Mouse (Mus musculus) forebrain, embryonic 11.5 days (tissue): Measurements from ENCODE around the gene Wfdc1. TPM values are rescaled to one million over a fixed set of nuclear protein-coding genes. Genes with fewer than 3 reads are reported as not detected.

Source experiments
- ATAC-seq: fragments of 200-750 bp; cut with Nextera tagmentation; replicated peaks from 2 replicates; pipeline ENCODE4 v1.8.0; 2017; ENCODE audit warnings: moderate TSS enrichment; ENCODE audit not compliant: low FRiP score
- DNase-seq: peaks from one replicate; pipeline ENCODE4 v3.0.0-alpha.2; 2017; ENCODE audit warnings: low spot score
- H3K27ac ChIP-seq: fragments of 300-500 bp; sonication (generic); 2 replicates; pipeline ENCODE4 v1.5.1; 2014; ENCODE audit warnings: low read depth, low read length
- H3K27me3 ChIP-seq: fragments of 300-500 bp; sonication (generic); 2 replicates; pipeline ENCODE4 v1.6.1; 2014; ENCODE audit warnings: mild to moderate bottlenecking, low read length, mixed read lengths; ENCODE audit not compliant: control insufficient read depth, insufficient read depth
- H3K36me3 ChIP-seq: fragments of 300-500 bp; sonication (generic); 2 replicates; pipeline ENCODE4 v1.6.1; 2014; ENCODE audit warnings: mild to moderate bottlenecking, low read length, moderate library complexity, mixed read lengths; ENCODE audit not compliant: control insufficient read depth, insufficient read depth
- H3K4me1 ChIP-seq: fragments of 300-500 bp; sonication (generic); replicated peaks from 2 replicates; pipeline ENCODE4 v1.6.1; 2014; ENCODE audit warnings: low read length, mixed read lengths; ENCODE audit not compliant: control insufficient read depth, insufficient read depth
- H3K4me2 ChIP-seq: fragments of 300-500 bp; sonication (generic); 2 replicates; pipeline ENCODE4 v1.6.1; 2014; ENCODE audit warnings: low read depth, mild to moderate bottlenecking, low read length, moderate library complexity, mixed read lengths; ENCODE audit not compliant: severe bottlenecking
- H3K4me3 ChIP-seq: fragments of 300-500 bp; sonication (generic); 2 replicates; pipeline ENCODE4 v1.5.1; 2014; ENCODE audit warnings: low read depth, low read length
- H3K9ac ChIP-seq: fragments of 300-500 bp; sonication (generic); 2 replicates; pipeline ENCODE4 v1.6.1; 2014; ENCODE audit warnings: low read length
- H3K9me3 ChIP-seq: fragments of 300-500 bp; sonication (generic); 2 replicates; pipeline ENCODE4 v1.6.1; 2016; ENCODE audit warnings: low read length, mixed read lengths; ENCODE audit not compliant: control insufficient read depth
- WGBS: fragments of 180-500 bp; shearing (Covaris S2); extraction: QIAGEN DNeasy Blood & Tissue Kit; methylation state at CpG from one replicate; pipeline ENCODE4 v1.1.7; 2014; 5-methylcytosine and 5-hydroxymethylcytosine counted together
- polyA plus RNA-seq: library from polyadenylated mRNA; unstranded; fragments of >200 nt; fragmentation: Nextera tagmentation; extraction: Ambion mirVana; gene quantifications from 2 replicates; pipeline ENCODE4 v1.2.1, GENCODE M21; 2014

Gene Wfdc1
- 0.63 TPM in 1 of 2 replicates, not detected in the other for polyA plus RNA-seq

DNA sequence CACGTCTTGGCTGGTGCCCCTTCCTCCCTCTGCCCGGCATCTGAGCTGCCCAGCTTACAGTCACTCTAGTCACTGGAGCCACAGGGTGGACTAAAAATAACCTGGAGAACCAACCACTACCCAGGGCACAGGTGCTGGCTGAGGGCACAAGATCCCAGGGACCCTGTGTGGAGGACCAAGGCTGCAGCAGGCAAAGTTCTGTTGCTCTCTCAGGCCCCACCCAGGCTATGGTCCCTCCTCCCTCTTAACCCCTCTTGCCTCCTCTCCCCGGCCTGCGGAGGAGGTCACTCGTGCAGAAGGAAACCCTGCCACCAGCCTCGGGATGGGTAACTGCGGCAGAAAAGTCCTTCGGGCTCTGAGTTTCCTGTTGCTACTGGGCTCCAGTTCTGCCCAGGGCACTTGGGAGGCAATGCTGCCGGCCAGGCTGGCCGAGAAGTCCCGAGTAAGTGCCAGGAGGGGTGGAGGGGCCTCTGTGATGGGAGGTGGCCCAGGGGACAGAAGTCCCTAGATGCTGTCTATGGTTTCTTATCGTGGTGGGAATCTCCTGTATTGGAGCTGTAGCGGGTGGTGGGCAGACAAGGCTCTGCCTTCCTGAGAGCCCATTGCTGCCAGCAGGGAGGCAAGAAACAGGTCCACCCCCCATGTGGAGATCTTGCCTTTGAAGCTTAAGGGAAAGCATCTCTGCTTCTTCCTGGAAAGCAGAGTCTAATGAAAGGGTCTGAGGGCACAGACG is at the start of gene Wfdc1:
Wfdc1 (plus strand) TSS at position 147 of the 733 bp plus-strand sequence.
- DNase-seq, result no peak
- Histone ChIP-seq H3K9ac (no peak within 1 kb of the TSS), H3K27me3 (no peaks in the 10 kb centered on the region), H3K4me3 (no peak within 1 kb of the TSS), H3K4me2 (no peak within 1 kb of the TSS), H3K27ac (no peak within 1 kb of the TSS), H3K4me1 (0 out of 2 replicates have a peak, but pooled peaks cover 3% of the 10 kb centered on the region), H3K9me3 (no peaks in the 10 kb centered on the region), H3K36me3 (no peaks in the 10 kb centered on the region)
- ATAC-seq, result no peak
- WGBS, result 20% methylated on average over 14 of the region's 14 CpGs

GRCm38 (mm10) chr8:119616811-119617210 is 49.4 kb upstream of the Wfdc1 start:
- ATAC-seq (no peak), DNase-seq (no peak)
- Histone ChIP-seq H3K4me2 (no peak overlapping the region), H3K9me3 (no peaks in the 10 kb centered on the region), H3K36me3 (no peaks in the 10 kb centered on the region), H3K4me1 (no peaks in the 10 kb centered on the region), H3K9ac (no peak overlapping the region), H3K4me3 (no peak overlapping the region), H3K27ac (no peak overlapping the region), H3K27me3 (no peaks in the 10 kb centered on the region; the same call in 1 of the 2 replicates)
- 89% methylated on average over 4 of the region's 4 CpGs for WGBS

GRCm38 (mm10) chr8:119617586-119617985 is 48.6 kb upstream of the Wfdc1 start:
- H3K4me3 ChIP-seq, result no peak overlapping the region
- 93% methylated on average over 5 of the region's 5 CpGs for WGBS
- DNase-seq (no peak), ATAC-seq (no peak)
- no peak overlapping the region for H3K27ac ChIP-seq
- no peaks in the 10 kb centered on the region for H3K4me1 ChIP-seq
- H3K9ac ChIP-seq, result no peak overlapping the region
- no peaks in the 10 kb centered on the region; the same call in 1 of the 2 replicates for H3K27me3 ChIP-seq
- H3K36me3 ChIP-seq, result no peaks in the 10 kb centered on the region
- H3K9me3 ChIP-seq, result no peaks in the 10 kb centered on the region
- H3K4me2 ChIP-seq, result no peak overlapping the region

DNA sequence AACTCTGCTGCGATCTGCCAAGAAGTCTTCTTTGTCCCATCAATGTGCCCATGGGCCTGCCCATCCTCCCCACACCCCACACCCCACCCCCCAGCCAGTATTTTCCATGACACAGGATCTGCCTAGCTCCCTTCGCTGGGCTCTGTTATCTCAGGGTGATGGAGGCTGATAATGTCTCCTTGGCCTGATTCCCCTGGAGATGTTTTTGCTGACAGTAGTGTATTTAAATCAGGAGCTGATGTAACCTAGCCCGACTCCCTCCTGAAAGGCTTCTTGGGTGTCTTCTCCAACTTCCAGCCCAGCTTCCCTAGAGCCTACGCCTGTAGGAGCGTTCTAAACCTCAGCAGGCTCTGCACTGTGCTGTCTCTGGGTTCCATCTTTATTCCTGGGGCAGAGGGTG is 47.3 kb upstream of the Wfdc1 start:
- WGBS, result 77% methylated on average over 5 of the region's 5 CpGs
- no peak for ATAC-seq
- Histone ChIP-seq H3K27me3 (no peaks in the 10 kb centered on the region; the same call in 1 of the 2 replicates), H3K27ac (no peak overlapping the region), H3K4me2 (no peak overlapping the region), H3K9ac (no peak overlapping the region), H3K4me3 (no peak overlapping the region), H3K9me3 (no peaks in the 10 kb centered on the region), H3K36me3 (no peaks in the 10 kb centered on the region), H3K4me1 (no peaks in the 10 kb centered on the region)
- no peak for DNase-seq

DNA sequence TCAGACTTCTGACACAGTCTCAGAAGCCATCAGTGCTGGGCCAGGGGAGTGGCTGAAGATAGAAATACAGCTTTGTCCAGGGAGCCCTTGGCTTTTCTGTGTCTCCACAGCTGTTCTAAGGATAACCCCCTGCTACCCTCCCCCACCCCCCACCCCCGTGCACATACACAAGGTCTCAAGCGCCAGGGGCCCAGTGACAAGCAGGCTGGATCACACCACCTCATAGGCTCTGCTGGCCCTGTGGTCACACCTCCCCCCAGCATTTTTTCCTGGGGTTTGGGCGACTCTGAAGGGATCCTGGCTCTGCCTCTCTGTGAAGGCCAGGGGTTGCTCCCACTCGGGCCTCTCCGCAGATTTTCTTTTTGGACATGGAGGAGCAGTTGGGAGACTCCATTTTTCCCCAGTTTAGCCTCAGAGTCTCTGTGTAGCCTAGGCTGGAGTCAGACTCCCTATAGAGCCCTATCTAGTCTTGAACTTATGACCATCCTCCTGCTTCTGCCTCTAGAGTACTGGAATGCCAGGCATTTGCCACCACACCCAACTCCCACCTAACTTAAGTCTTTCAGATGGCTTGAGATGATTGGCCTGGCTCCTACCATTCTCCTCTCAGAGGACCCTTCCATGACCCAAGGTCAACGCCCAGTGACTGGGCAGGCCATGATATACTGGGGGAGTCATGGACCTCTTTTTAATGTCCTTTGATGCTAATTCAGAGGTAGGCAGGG is 45.9 kb upstream of the Wfdc1 start:
- Histone ChIP-seq H3K27me3 (no peaks in the 10 kb centered on the region; the same call in 1 of the 2 replicates), H3K4me1 (no peaks in the 10 kb centered on the region), H3K36me3 (no peaks in the 10 kb centered on the region), H3K9me3 (no peaks in the 10 kb centered on the region), H3K27ac (no peak overlapping the region), H3K4me3 (no peak overlapping the region), H3K9ac (no peak overlapping the region), H3K4me2 (no peak overlapping the region)
- ATAC-seq (no peak), DNase-seq (no peak)
- 79% methylated on average over 6 of the region's 6 CpGs for WGBS

GRCm38 (mm10) chr8:119620848-119621465 is 45.2 kb upstream of the Wfdc1 start:
- Histone ChIP-seq H3K4me3 (no peak overlapping the region), H3K27ac (no peak overlapping the region), H3K9me3 (no peaks in the 10 kb centered on the region), H3K4me1 (no peaks in the 10 kb centered on the region), H3K9ac (no peak overlapping the region), H3K27me3 (no peaks in the 10 kb centered on the region; the same call in 1 of the 2 replicates), H3K36me3 (no peaks in the 10 kb centered on the region), H3K4me2 (no peak overlapping the region)
- DNase-seq (no peak), ATAC-seq (no peak)
- 88% methylated on average over 14 of the region's 14 CpGs for WGBS

GRCm38 (mm10) chr8:119622555-119622954 is 43.6 kb upstream of the Wfdc1 start:
- no peak for DNase-seq
- H3K27ac ChIP-seq, result no peak overlapping the region
- H3K9ac ChIP-seq, result no peak overlapping the region

DNA sequence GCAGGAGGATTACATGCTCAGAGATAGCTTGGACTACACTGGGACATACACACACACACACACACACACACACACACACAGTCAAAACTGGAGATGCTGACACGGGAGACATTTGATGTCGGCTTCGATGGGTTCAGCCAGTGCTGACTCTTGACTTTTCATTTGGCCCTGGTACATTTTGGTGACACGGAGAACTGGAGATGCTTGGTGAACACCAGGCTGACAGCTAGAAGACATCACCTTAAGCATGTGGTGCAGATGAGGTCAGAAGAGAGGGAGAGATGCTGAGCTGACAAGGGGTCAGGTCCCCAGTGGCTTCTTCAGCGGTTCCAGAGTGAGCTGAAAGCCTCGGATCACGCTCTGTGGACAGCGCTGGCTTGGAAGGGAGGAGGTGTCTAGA is 43.1 kb upstream of the Wfdc1 start:
- Histone ChIP-seq H3K9me3 (no peaks in the 10 kb centered on the region), H3K9ac (no peak overlapping the region), H3K36me3 (no peaks in the 10 kb centered on the region), H3K4me3 (no peak overlapping the region), H3K27me3 (no peaks in the 10 kb centered on the region; the same call in 1 of the 2 replicates), H3K4me1 (no peaks in the 10 kb centered on the region), H3K27ac (no peak overlapping the region), H3K4me2 (no peak overlapping the region)
- no peak for ATAC-seq
- 85% methylated on average over 8 of the region's 8 CpGs for WGBS
- no peak for DNase-seq

More at GRCm38 (mm10) chr8:119622555-119622954, 43.6 kb upstream of the Wfdc1 start:
- H3K9me3 ChIP-seq, result no peaks in the 10 kb centered on the region
- no peak overlapping the region for H3K4me3 ChIP-seq
- 67% methylated on average over 4 of the region's 4 CpGs for WGBS
- H3K4me2 ChIP-seq, result no peak overlapping the region
- no peak for ATAC-seq
- no peaks in the 10 kb centered on the region; the same call in 1 of the 2 replicates for H3K27me3 ChIP-seq
- no peaks in the 10 kb centered on the region for H3K36me3 ChIP-seq
- no peaks in the 10 kb centered on the region for H3K4me1 ChIP-seq
